Mouse (Mus musculus) midbrain, postnatal 0 days (tissue): ENCODE measurements around the gene Cend1. TPM values are rescaled to one million over a fixed set of nuclear protein-coding genes. Genes with fewer than 3 reads are reported as not detected.

Experiments used
- ATAC-seq: fragments of 200-750 bp; cut with Nextera tagmentation; 2 replicates; pipeline ENCODE4 v1.8.0; 2017; ENCODE audit warnings: moderate number of reproducible peaks, mild to moderate bottlenecking, moderate TSS enrichment, moderate library complexity; ENCODE audit not compliant: low FRiP score
- DNase-seq: peaks from one replicate; pipeline ENCODE4 v3.0.0-alpha.2; 2015; ENCODE audit warnings: low spot score
- H3K27ac ChIP-seq: fragments of 300-500 bp; sonication (generic); 2 replicates; pipeline ENCODE4 v1.5.1; 2014; ENCODE audit warnings: low read depth, mild to moderate bottlenecking, low read length, mixed read lengths
- H3K27me3 ChIP-seq: fragments of 300-500 bp; sonication (generic); 2 replicates; pipeline ENCODE4 v1.6.1; 2014; ENCODE audit warnings: low read length, control low read depth, mixed read lengths; ENCODE audit not compliant: insufficient read depth
- H3K36me3 ChIP-seq: fragments of 300-500 bp; sonication (generic); 2 replicates; pipeline ENCODE4 v1.6.1; 2014; ENCODE audit warnings: low read length, control low read depth, mixed read lengths; ENCODE audit not compliant: insufficient read depth
- H3K4me1 ChIP-seq: fragments of 300-500 bp; sonication (generic); 2 replicates; pipeline ENCODE4 v1.6.1; 2014; ENCODE audit warnings: mild to moderate bottlenecking, control low read depth, antibody characterized with exemption, low read length, mixed read lengths; ENCODE audit not compliant: insufficient read depth
- H3K4me2 ChIP-seq: fragments of 300-500 bp; sonication (generic); 2 replicates; pipeline ENCODE4 v1.6.1; 2014; ENCODE audit warnings: low read depth, mild to moderate bottlenecking, low read length, mixed read lengths; ENCODE audit not compliant: poor library complexity, severe bottlenecking
- H3K4me3 ChIP-seq: fragments of 300-500 bp; sonication (generic); 2 replicates; pipeline ENCODE4 v1.5.1; 2014; ENCODE audit warnings: low read depth, mild to moderate bottlenecking, low read length, moderate library complexity
- H3K9ac ChIP-seq: fragments of 300-500 bp; sonication (generic); replicated peaks from 2 replicates; pipeline ENCODE4 v1.6.1; 2014; ENCODE audit warnings: mild to moderate bottlenecking, low read length, moderate library complexity, mixed read lengths; ENCODE audit not compliant: poor library complexity, severe bottlenecking
- H3K9me3 ChIP-seq: fragments of 300-500 bp; sonication (generic); 2 replicates; pipeline ENCODE4 v1.6.1; 2016; ENCODE audit warnings: low read length, control low read depth
- CTCF ChIP-seq: IDR thresholded peaks from 2 replicates; pipeline ENCODE4 v1.5.1; 2016; ENCODE audit warnings: antibody characterized with exemption, mild to moderate bottlenecking
- WGBS: fragments of 180-500 bp; shearing (Covaris S2); extraction: QIAGEN DNeasy Blood & Tissue Kit; methylation state at CpG from one replicate; pipeline ENCODE4 v1.1.7; 2014; 5-methylcytosine and 5-hydroxymethylcytosine counted together
- polyA plus RNA-seq: library from polyadenylated mRNA; unstranded; fragments of >200 nt; fragmentation: Nextera tagmentation; extraction: Ambion mirVana; gene quantifications from 2 replicates; pipeline ENCODE4 v1.2.1, GENCODE M21; 2015
- total RNA-seq: library from RNA; depleted of rRNA; stranded (reverse); fragments of >200 nt; gene quantifications from 2 replicates; pipeline ENCODE4 v1.2.3, GENCODE M21; 2014

The Cend1 gene
- total and polyA plus RNA-seq, 2 experiments from 2014 or later: 194 to 195 TPM

DNA sequence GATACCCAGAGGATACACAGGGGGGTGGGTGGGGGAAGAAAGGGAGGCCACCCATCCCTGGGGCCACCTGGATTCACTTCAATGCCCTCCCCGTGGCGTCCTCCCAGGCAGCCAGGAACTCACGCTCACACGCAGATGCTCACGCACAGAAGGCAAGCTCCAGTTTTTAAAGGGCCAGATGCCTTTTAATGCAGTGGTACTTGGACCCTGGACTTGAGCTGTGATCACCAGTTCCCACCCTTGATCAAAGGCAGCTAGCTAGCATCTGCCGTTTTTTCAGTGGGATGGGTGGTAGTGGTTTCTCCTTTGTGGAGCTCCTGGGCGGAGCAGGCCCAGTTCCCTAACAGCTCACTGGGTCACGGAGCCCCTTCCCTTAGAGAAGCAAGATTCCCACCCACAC is 5.2 kb upstream of the Cend1 start:
- Histone ChIP-seq H3K4me2 (peak overlapping the region; percentile 92), H3K4me3 (peak overlapping the region; percentile 55), H3K27ac (peak overlapping the region; percentile 79), H3K9ac (peak overlapping the region; percentile 77), H3K9me3 (no peaks in the 10 kb centered on the region), H3K4me1 (peaks cover 24% of the 10 kb centered on the region), H3K27me3 (no peaks in the 10 kb centered on the region), H3K36me3 (peaks cover 27% of the 10 kb centered on the region)
- DNase-seq (peak; percentile 76), ATAC-seq (no peak)
- 9% methylated on average over 8 of the region's 8 CpGs for WGBS
- no peak for TF ChIP-seq CTCF

GRCm38 (mm10) chr7:141433517-141434400 is 4.5 kb upstream of the Cend1 start:
- DNase-seq: no peak
- no peaks in the 10 kb centered on the region for H3K9me3 ChIP-seq
- TF ChIP-seq CTCF: no peak
- peak overlapping the region; percentile 55 for H3K4me3 ChIP-seq
- peak overlapping the region; percentile 77 for H3K9ac ChIP-seq
- no peak for ATAC-seq
- H3K27me3 ChIP-seq: no peaks in the 10 kb centered on the region
- H3K27ac ChIP-seq: peak overlapping the region; percentile 79
- WGBS: 67% methylated on average over 15 of the region's 15 CpGs
- H3K4me2 ChIP-seq: peak overlapping the region; percentile 92
- peaks cover 25% of the 10 kb centered on the region for H3K4me1 ChIP-seq
- peaks cover 27% of the 10 kb centered on the region for H3K36me3 ChIP-seq

DNA sequence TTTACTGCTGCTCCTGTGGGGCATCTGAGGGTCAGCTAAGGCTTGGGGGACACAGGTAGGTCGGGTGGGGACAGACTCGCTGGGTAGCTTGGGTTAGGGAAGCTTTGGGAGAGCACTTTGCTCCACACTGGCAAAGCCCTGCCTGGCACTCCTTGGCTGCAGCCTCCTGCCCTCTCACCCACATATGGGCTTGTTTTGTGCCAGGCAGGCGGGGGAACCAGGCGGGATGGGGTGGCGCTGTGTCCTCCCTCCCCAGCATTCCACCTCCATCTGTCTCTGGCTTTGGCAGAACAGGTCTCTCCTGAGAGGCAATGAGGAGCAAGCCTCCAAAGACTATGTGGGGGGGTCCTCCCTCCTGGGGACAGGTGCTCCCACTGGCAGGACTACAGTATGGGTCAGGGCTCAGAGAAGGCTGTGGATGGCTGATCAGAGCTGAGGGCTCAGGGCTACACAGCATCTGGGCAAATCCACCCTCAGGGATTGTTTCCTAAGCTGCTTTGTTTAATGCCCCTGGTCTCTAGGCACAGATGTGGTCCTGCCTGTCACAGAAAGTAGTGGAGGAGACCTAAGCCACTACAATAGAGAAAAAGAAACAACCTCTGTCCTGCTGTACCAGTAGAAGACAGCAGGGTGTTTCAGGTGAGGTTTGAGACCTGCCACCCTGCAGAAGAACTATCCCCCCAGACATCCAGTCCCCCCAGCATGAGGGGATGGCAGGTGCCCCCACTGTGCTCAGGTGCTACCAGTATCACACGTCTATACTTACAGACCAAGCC is 3.6 kb upstream of the Cend1 start:
- ATAC-seq (no peak), DNase-seq (no peak)
- Histone ChIP-seq H3K27ac (no peak overlapping the region), H3K4me2 (peak overlapping the region; percentile 92), H3K9me3 (no peaks in the 10 kb centered on the region), H3K4me3 (peak overlapping the region; percentile 55; the same call in 1 of the 2 replicates), H3K9ac (peak overlapping the region; percentile 77), H3K27me3 (no peaks in the 10 kb centered on the region), H3K4me1 (peaks cover 28% of the 10 kb centered on the region), H3K36me3 (peaks cover 27% of the 10 kb centered on the region)
- TF ChIP-seq CTCF: no peak
- 82% methylated on average over 6 of the region's 6 CpGs for WGBS

DNA sequence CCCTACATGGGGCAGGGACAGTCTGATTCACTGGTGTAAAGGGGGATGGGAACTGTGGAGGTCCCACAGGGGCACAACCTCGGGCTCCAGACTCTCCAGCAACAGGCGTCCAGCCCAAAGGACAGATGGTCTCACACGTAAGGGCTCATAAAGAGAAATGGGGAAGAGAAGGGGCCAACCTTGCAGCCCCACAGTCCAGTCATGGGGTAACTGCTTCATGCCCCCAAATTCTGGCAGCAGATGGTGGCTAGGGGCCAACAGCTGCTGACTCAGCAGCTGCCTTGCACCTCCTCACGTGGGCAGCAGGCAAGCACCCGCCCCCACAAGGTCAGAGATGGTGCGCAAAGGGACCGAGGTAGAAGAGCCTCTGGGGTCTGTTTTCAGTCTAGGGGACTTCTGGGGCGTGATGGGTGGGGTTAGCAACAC is 2.9 kb upstream of the Cend1 start:
- peaks cover 31% of the 10 kb centered on the region for H3K36me3 ChIP-seq
- H3K4me2 ChIP-seq: no peak overlapping the region
- ATAC-seq (no peak), DNase-seq (no peak)
- no peak overlapping the region for H3K27ac ChIP-seq
- no peaks in the 10 kb centered on the region for H3K27me3 ChIP-seq
- H3K9me3 ChIP-seq: no peaks in the 10 kb centered on the region
- no peak overlapping the region for H3K9ac ChIP-seq
- 91% methylated on average over 8 of the region's 8 CpGs for WGBS
- peaks cover 28% of the 10 kb centered on the region for H3K4me1 ChIP-seq
- no peak overlapping the region for H3K4me3 ChIP-seq
- no peak for TF ChIP-seq CTCF

DNA sequence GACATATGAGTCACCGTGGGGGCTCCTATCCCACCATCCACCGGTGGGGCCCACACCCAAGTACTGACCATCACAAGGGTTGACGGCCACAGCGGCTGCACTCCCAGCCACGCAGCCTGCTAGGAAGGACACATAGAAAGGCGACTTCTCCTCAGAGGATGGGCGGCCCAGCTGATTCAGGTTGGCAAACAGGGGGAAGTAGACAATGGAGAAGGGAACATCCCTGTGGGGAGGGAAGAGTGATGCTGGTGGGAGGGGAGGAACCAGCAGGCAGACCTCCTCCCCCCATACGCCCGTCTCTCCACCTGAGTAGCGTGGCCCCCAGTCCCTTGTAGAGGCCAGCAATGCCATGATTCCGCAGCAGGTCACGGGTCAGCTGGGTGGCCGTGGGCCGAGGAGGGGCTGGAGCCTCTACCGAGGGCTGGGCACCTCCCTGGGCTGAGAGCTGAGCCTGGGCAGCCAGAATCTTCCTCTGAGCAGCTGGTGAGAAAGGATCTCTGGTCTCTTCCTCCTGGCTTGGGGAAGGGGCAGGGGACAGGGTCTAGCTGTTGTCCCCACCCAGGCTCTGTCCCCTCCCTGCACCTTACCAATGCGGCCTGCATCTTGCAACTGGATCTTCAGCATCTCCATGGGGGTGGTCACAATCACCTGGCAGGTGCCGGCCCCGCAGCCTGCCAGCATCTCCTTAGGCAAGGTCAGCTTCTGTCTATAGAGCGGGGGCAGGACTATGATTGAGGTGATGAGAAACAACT is 2.3 kb upstream of the Cend1 start:
- TF ChIP-seq CTCF: no peak
- H3K27ac ChIP-seq: no peak overlapping the region
- H3K4me2 ChIP-seq: no peak overlapping the region
- H3K36me3 ChIP-seq: peaks cover 37% of the 10 kb centered on the region
- H3K9ac ChIP-seq: no peak overlapping the region
- H3K9me3 ChIP-seq: no peaks in the 10 kb centered on the region
- DNase-seq: no peak
- H3K4me1 ChIP-seq: peaks cover 28% of the 10 kb centered on the region
- no peak overlapping the region for H3K4me3 ChIP-seq
- no peaks in the 10 kb centered on the region for H3K27me3 ChIP-seq
- 94% methylated on average over 19 of the region's 19 CpGs for WGBS
- no peak for ATAC-seq
